Mouse (Mus musculus) E14TG2a.4 (cell line): ENCODE results near the gene Klrg2.

Experiments used
- CTCF ChIP-seq: conservative IDR thresholded peaks from 2 replicates; pipeline ENCODE4 v1.5.1; 2014; ENCODE audit warnings: low read length
- NANOG ChIP-seq: IDR thresholded peaks from 2 replicates; pipeline ENCODE4 v1.6.1; 2014; ENCODE audit warnings: borderline replicate concordance, low read length, mixed read lengths
- POU5F1 ChIP-seq: IDR thresholded peaks from 2 replicates; pipeline ENCODE4 v1.6.1; 2014; ENCODE audit warnings: low read length, borderline replicate concordance

DNA sequence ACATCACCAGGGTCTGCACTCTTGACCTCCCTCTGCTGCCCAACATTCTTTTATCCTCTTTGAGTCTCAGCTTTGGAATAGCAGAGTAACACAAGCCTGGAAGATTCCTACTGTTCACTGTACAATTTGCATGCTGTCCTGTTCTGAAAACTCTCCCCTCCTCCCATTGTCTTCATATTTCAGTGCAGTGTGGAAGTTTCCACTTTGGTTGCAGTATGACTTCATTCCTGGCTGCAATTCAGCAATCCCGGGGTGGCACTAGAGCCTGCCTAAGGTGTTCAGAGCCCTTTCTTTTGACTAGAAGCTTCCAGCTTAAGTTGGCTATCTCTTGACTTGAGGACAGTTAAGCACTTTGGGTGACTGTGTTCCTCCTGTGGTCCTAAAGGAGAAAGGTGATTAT lies 12.6 kb downstream of the Klrg2 start:
- TF ChIP-seq CTCF = no peak
- TF ChIP-seq NANOG = no peak
- TF ChIP-seq POU5F1 = no peak
